In genomic region chr7:101482499-101483081, GRCm38 (mm10) we compare ENCODE assay signal across 9 mouse cellular contexts.
A peak's percentile ranks its signal among the peaks of the same experiment; 100 is the strongest.
DNase-seq lines count a peak whose midpoint lies in the region; ATAC-seq and TF ChIP-seq lines count a peak whose summit lies in the region.
"Had no signal": no experiment of that assay in that cellular context is flagged by ENCODE, and none has a peak within 500 bp of the region (broad histone marks: within the 10 kb centered on the region; RNA-seq: fewer than 3 reads in every experiment).

No protein-coding gene starts in this region.

- H3K9me3 ChIP-seq in liver, postnatal 0 days (ENCODE audit: low read length) = no peaks in the 10 kb centered on the region
- no peaks in the 10 kb centered on the region for H3K9me3 ChIP-seq in forebrain, embryonic 16.5 days (ENCODE audit: control insufficient read depth, low read length)
- H3K9me3 ChIP-seq: limb, embryonic 13.5 days had no signal

- no peak for TF ChIP-seq CTCF in liver, postnatal 0 days (IDR thresholded peaks at IDR 0.05; ENCODE audit: low read depth)
- no peak for TF ChIP-seq CTCF in olfactory bulb, adult 2 months (IDR thresholded peaks at IDR 0.05; ENCODE audit: insufficient read depth, low read depth, low read length)

- TF ChIP-seq EP300 in liver, postnatal 0 days (IDR thresholded peaks at IDR 0.05; ENCODE audit: low read depth) = no peak

- no peak overlapping the region for H3K4me2 ChIP-seq in liver, postnatal 0 days (ENCODE audit: low read depth, low read length)
- H3K4me2 ChIP-seq in forebrain, embryonic 16.5 days (ENCODE audit: low read length) = no peak overlapping the region
- H3K4me2 ChIP-seq: limb, embryonic 13.5 days had no signal

- no peak overlapping the region for H3K27ac ChIP-seq in liver, postnatal 0 days (ENCODE audit: low read depth)
- peak overlapping the region; percentile 48 for H3K27ac ChIP-seq in forebrain, embryonic 16.5 days (ENCODE audit: low read length)
- peak overlapping the region; percentile 96 for H3K27ac ChIP-seq in olfactory bulb, adult 2 months (ENCODE audit: insufficient read depth, low read depth, low read length)
- H3K27ac ChIP-seq: limb, embryonic 13.5 days had no signal

- intact Hi-C loops in heart, postnatal 25 days (cut with DNase I) = no loop called here

- H3K9ac ChIP-seq in liver, postnatal 0 days (replicated peaks) = no peak overlapping the region
- H3K9ac ChIP-seq in forebrain, embryonic 16.5 days (replicated peaks; ENCODE audit: low read depth, low read length) = no peak overlapping the region
- H3K9ac ChIP-seq: limb, embryonic 13.5 days had no signal

- no peak overlapping the region for H3K4me3 ChIP-seq in liver, postnatal 0 days (ENCODE audit: low read depth, low read length)
- H3K4me3 ChIP-seq in forebrain, embryonic 16.5 days (replicated peaks; ENCODE audit: low read length) = no peak overlapping the region
- H3K4me3 ChIP-seq in olfactory bulb, adult 2 months (ENCODE audit: insufficient read depth, low read depth, low read length) = no peak overlapping the region
- H3K4me3 ChIP-seq: limb, embryonic 13.5 days had no signal

- TF ChIP-seq POLR2A in olfactory bulb, adult 2 months (IDR thresholded peaks at IDR 0.05; ENCODE audit: insufficient read depth, low read depth, low read length) = no peak

- H3K4me1 ChIP-seq in liver, postnatal 0 days (ENCODE audit: insufficient read depth) = 0 out of 2 replicates have a peak, but pooled peaks cover 3% of the 10 kb centered on the region
- H3K4me1 ChIP-seq in forebrain, embryonic 16.5 days (replicated peaks; ENCODE audit: control insufficient read depth, insufficient read depth, low read length) = peaks cover 11% of the 10 kb centered on the region
- H3K4me1 ChIP-seq in olfactory bulb, adult 2 months (ENCODE audit: control insufficient read depth, insufficient read depth, low read length) = peaks cover 63% of the 10 kb centered on the region

- DNase-seq in heart, adult 11 months = peak; percentile 87
- DNase-seq in heart, postnatal 25 days (ENCODE audit: low spot score) = no peak
- DNase-seq in liver, postnatal 0 days = no peak
- no peak for DNase-seq in liver
- DNase-seq in gastrocnemius, adult 8-10 months (ENCODE audit: low spot score in 2 of 2) = no peak
- DNase-seq in gastrocnemius, postnatal 4 days (ENCODE audit: low spot score in 2 of 2) = no peak

- WGBS in liver, postnatal 0 days (ENCODE audit: insufficient replicate concordance) = 50% methylated on average over 9 of the region's 9 CpGs
- WGBS in forebrain, embryonic 16.5 days = 51% methylated on average over 9 of the region's 9 CpGs
- 23% methylated on average over 9 of the region's 9 CpGs for WGBS in olfactory bulb, adult 2 months

- peak; percentile 41; the same call in 1 of the 2 replicates for ATAC-seq in liver, postnatal 0 days
- peak; percentile 71 for ATAC-seq in forebrain, embryonic 16.5 days

- no peaks in the 10 kb centered on the region for H3K27me3 ChIP-seq in liver, postnatal 0 days (ENCODE audit: insufficient read depth, low read length)
- no peaks in the 10 kb centered on the region for H3K27me3 ChIP-seq in forebrain, embryonic 16.5 days (replicated peaks; ENCODE audit: control insufficient read depth, insufficient read depth, low read length)
- H3K27me3 ChIP-seq: limb, embryonic 13.5 days had no signal

- H3K36me3 ChIP-seq in liver, postnatal 0 days (replicated peaks; ENCODE audit: insufficient read depth, low read length) = peaks cover 8% of the 10 kb centered on the region; the same call in 1 of the 2 replicates
- no peaks in the 10 kb centered on the region for H3K36me3 ChIP-seq in forebrain, embryonic 16.5 days (ENCODE audit: control insufficient read depth, insufficient read depth)
- H3K36me3 ChIP-seq: limb, embryonic 13.5 days had no signal
